Mouse (Mus musculus): ENCODE measurements around the gene Ccdc96. TPM values are rescaled to one million over a fixed set of nuclear protein-coding genes. Genes with fewer than 3 reads are reported as not detected.

Gene Ccdc96
- polyA plus RNA-seq, 1 experiment from 2014 or later: 0.44 TPM

- Histone ChIP-seq H3K9me3 (replicated peaks; ENCODE audit: control insufficient read depth, low read length) (no peaks in the 10 kb centered on the region), H3K4me1 (ENCODE audit: control insufficient read depth, insufficient read depth, low read length) (peaks cover 21% of the 10 kb centered on the region), H3K9ac (ENCODE audit: low read depth, low read length) (no peak overlapping the region), H3K27ac (ENCODE audit: low read depth, low read length) (no peak overlapping the region), H3K36me3 (ENCODE audit: control insufficient read depth, insufficient read depth, low read length) (no peaks in the 10 kb centered on the region; the same call in 1 of the 2 replicates), H3K4me2 (no peak overlapping the region), H3K4me3 (ENCODE audit: low read depth, low read length) (no peak overlapping the region), H3K27me3 (ENCODE audit: control insufficient read depth, insufficient read depth, low read length) (no peaks in the 10 kb centered on the region)
- no peak for ATAC-seq (replicated peaks; ENCODE audit: insufficient number of reproducible peaks, low FRiP score, low TSS enrichment)
- 54% methylated on average over 2 of the region's 2 CpGs for WGBS (ENCODE audit: insufficient replicate concordance)
Measured at GRCm38 (mm10) chr5:36479735-36480134, 4.7 kb upstream of the Ccdc96 start.

GRCm38 (mm10) chr5:36480398-36480797 is 4.0 kb upstream of the Ccdc96 start:
- WGBS (ENCODE audit: insufficient replicate concordance): 88% methylated on average over 4 of the region's 4 CpGs
- Histone ChIP-seq H3K9me3 (replicated peaks; ENCODE audit: control insufficient read depth, low read length) (no peaks in the 10 kb centered on the region), H3K4me3 (ENCODE audit: low read depth, low read length) (no peak overlapping the region), H3K4me2 (no peak overlapping the region), H3K27me3 (ENCODE audit: control insufficient read depth, insufficient read depth, low read length) (peaks cover 2% of the 10 kb centered on the region), H3K36me3 (ENCODE audit: control insufficient read depth, insufficient read depth, low read length) (no peaks in the 10 kb centered on the region; the same call in 1 of the 2 replicates), H3K4me1 (ENCODE audit: control insufficient read depth, insufficient read depth, low read length) (peaks cover 27% of the 10 kb centered on the region), H3K27ac (ENCODE audit: low read depth, low read length) (no peak overlapping the region), H3K9ac (ENCODE audit: low read depth, low read length) (no peak overlapping the region)
- ATAC-seq (replicated peaks; ENCODE audit: insufficient number of reproducible peaks, low FRiP score, low TSS enrichment): no peak

- peaks cover 10% of the 10 kb centered on the region for H3K27me3 ChIP-seq (ENCODE audit: control insufficient read depth, insufficient read depth, low read length)
- no peak overlapping the region for H3K27ac ChIP-seq (ENCODE audit: low read depth, low read length)
- H3K9ac ChIP-seq (ENCODE audit: low read depth, low read length): no peak overlapping the region
- H3K4me3 ChIP-seq (ENCODE audit: low read depth, low read length): no peak overlapping the region
- 69% methylated on average over 1 of the region's 1 CpGs for WGBS (ENCODE audit: insufficient replicate concordance)
- no peak overlapping the region for H3K4me2 ChIP-seq
- peaks cover 30% of the 10 kb centered on the region for H3K4me1 ChIP-seq (ENCODE audit: control insufficient read depth, insufficient read depth, low read length)
- no peaks in the 10 kb centered on the region for H3K9me3 ChIP-seq (replicated peaks; ENCODE audit: control insufficient read depth, low read length)
- no peaks in the 10 kb centered on the region; the same call in 1 of the 2 replicates for H3K36me3 ChIP-seq (ENCODE audit: control insufficient read depth, insufficient read depth, low read length)
- no peak for ATAC-seq (replicated peaks; ENCODE audit: insufficient number of reproducible peaks, low FRiP score, low TSS enrichment)
Measured at GRCm38 (mm10) chr5:36481114-36481513, 3.3 kb upstream of the Ccdc96 start.

- WGBS (ENCODE audit: insufficient replicate concordance): 2% methylated on average over 58 of the region's 58 CpGs
- peak; percentile 1; the same call in 1 of the 2 replicates for ATAC-seq (replicated peaks; ENCODE audit: insufficient number of reproducible peaks, low FRiP score, low TSS enrichment)
- H3K27ac ChIP-seq (ENCODE audit: low read depth, low read length): peak overlapping the region; percentile 46; the same call in 1 of the 2 replicates
- peaks cover 30% of the 10 kb centered on the region for H3K4me1 ChIP-seq (ENCODE audit: control insufficient read depth, insufficient read depth, low read length)
- peaks cover 10% of the 10 kb centered on the region for H3K27me3 ChIP-seq (ENCODE audit: control insufficient read depth, insufficient read depth, low read length)
- H3K9ac ChIP-seq (ENCODE audit: low read depth, low read length): peak overlapping the region; percentile 94
- peak overlapping the region; percentile 99 for H3K4me2 ChIP-seq
- H3K36me3 ChIP-seq (ENCODE audit: control insufficient read depth, insufficient read depth, low read length): no peaks in the 10 kb centered on the region; the same call in 1 of the 2 replicates
- peak overlapping the region; percentile 99 for H3K4me3 ChIP-seq (ENCODE audit: low read depth, low read length)
- no peaks in the 10 kb centered on the region for H3K9me3 ChIP-seq (replicated peaks; ENCODE audit: control insufficient read depth, low read length)
Measured at GRCm38 (mm10) chr5:36483203-36484101, 936 bp upstream of the Ccdc96 start.

GRCm38 (mm10) chr5:36485306-36485705 is 918 bp downstream of the Ccdc96 start:
- ATAC-seq (replicated peaks; ENCODE audit: insufficient number of reproducible peaks, low FRiP score, low TSS enrichment): no peak
- H3K4me3 ChIP-seq (ENCODE audit: low read depth, low read length): peak overlapping the region; percentile 57
- H3K4me1 ChIP-seq (ENCODE audit: control insufficient read depth, insufficient read depth, low read length): peaks cover 23% of the 10 kb centered on the region
- 27% methylated on average over 19 of the region's 19 CpGs for WGBS (ENCODE audit: insufficient replicate concordance)
- H3K36me3 ChIP-seq (ENCODE audit: control insufficient read depth, insufficient read depth, low read length): no peaks in the 10 kb centered on the region; the same call in 1 of the 2 replicates
- peak overlapping the region; percentile 30; the same call in 1 of the 2 replicates for H3K9ac ChIP-seq (ENCODE audit: low read depth, low read length)
- H3K27ac ChIP-seq (ENCODE audit: low read depth, low read length): no peak overlapping the region
- H3K4me2 ChIP-seq: peak overlapping the region; percentile 99
- H3K9me3 ChIP-seq (replicated peaks; ENCODE audit: control insufficient read depth, low read length): no peaks in the 10 kb centered on the region
- peaks cover 10% of the 10 kb centered on the region for H3K27me3 ChIP-seq (ENCODE audit: control insufficient read depth, insufficient read depth, low read length)

- H3K36me3 ChIP-seq (ENCODE audit: control insufficient read depth, insufficient read depth, low read length): peaks cover 14% of the 10 kb centered on the region; the same call in 1 of the 2 replicates
- ATAC-seq (replicated peaks; ENCODE audit: insufficient number of reproducible peaks, low FRiP score, low TSS enrichment): no peak
- H3K4me3 ChIP-seq (ENCODE audit: low read depth, low read length): no peak overlapping the region
- WGBS (ENCODE audit: insufficient replicate concordance): 42% methylated on average over 2 of the region's 2 CpGs
- no peak overlapping the region for H3K27ac ChIP-seq (ENCODE audit: low read depth, low read length)
- H3K4me1 ChIP-seq (ENCODE audit: control insufficient read depth, insufficient read depth, low read length): peaks cover 9% of the 10 kb centered on the region
- no peak overlapping the region for H3K9ac ChIP-seq (ENCODE audit: low read depth, low read length)
- H3K9me3 ChIP-seq (replicated peaks; ENCODE audit: control insufficient read depth, low read length): no peaks in the 10 kb centered on the region
- no peak overlapping the region for H3K4me2 ChIP-seq
- H3K27me3 ChIP-seq (ENCODE audit: control insufficient read depth, insufficient read depth, low read length): peaks cover 10% of the 10 kb centered on the region
Measured at GRCm38 (mm10) chr5:36489225-36489624, 4.8 kb downstream of the Ccdc96 start.

GRCm38 (mm10) chr5:36493919-36494318 is 9.5 kb downstream of the Ccdc96 start:
- H3K9me3 ChIP-seq (replicated peaks; ENCODE audit: control insufficient read depth, low read length): no peaks in the 10 kb centered on the region

GRCm38 (mm10) chr5:36494709-36495108 is 10.3 kb downstream of the Ccdc96 start:
- no peak overlapping the region for H3K27ac ChIP-seq (ENCODE audit: low read depth, low read length)
- no peak overlapping the region for H3K9ac ChIP-seq (ENCODE audit: low read depth, low read length)
- H3K9me3 ChIP-seq (replicated peaks; ENCODE audit: control insufficient read depth, low read length): no peaks in the 10 kb centered on the region
- H3K4me1 ChIP-seq (ENCODE audit: control insufficient read depth, insufficient read depth, low read length): no peaks in the 10 kb centered on the region
- H3K36me3 ChIP-seq (ENCODE audit: control insufficient read depth, insufficient read depth, low read length): peaks cover 25% of the 10 kb centered on the region
- H3K27me3 ChIP-seq (ENCODE audit: control insufficient read depth, insufficient read depth, low read length): no peaks in the 10 kb centered on the region
- no peak for ATAC-seq (replicated peaks; ENCODE audit: insufficient number of reproducible peaks, low FRiP score, low TSS enrichment)
- no peak overlapping the region for H3K4me3 ChIP-seq (ENCODE audit: low read depth, low read length)
- WGBS (ENCODE audit: insufficient replicate concordance): 94% methylated on average over 9 of the region's 9 CpGs
- H3K4me2 ChIP-seq: no peak overlapping the region

More at GRCm38 (mm10) chr5:36493919-36494318, 9.5 kb downstream of the Ccdc96 start:
- no peak overlapping the region for H3K4me2 ChIP-seq
- no peaks in the 10 kb centered on the region for H3K4me1 ChIP-seq (ENCODE audit: control insufficient read depth, insufficient read depth, low read length)
- no peaks in the 10 kb centered on the region for H3K27me3 ChIP-seq (ENCODE audit: control insufficient read depth, insufficient read depth, low read length)
- peaks cover 25% of the 10 kb centered on the region for H3K36me3 ChIP-seq (ENCODE audit: control insufficient read depth, insufficient read depth, low read length)
- H3K27ac ChIP-seq (ENCODE audit: low read depth, low read length): no peak overlapping the region
- WGBS (ENCODE audit: insufficient replicate concordance): 84% methylated on average over 6 of the region's 6 CpGs
- H3K4me3 ChIP-seq (ENCODE audit: low read depth, low read length): no peak overlapping the region
- ATAC-seq (replicated peaks; ENCODE audit: insufficient number of reproducible peaks, low FRiP score, low TSS enrichment): no peak
- no peak overlapping the region for H3K9ac ChIP-seq (ENCODE audit: low read depth, low read length)
